Mouse (Mus musculus) kidney, postnatal 25 days (tissue): ENCODE data around the gene Nelfa.
"Not testable (repeated sequence)": the region's sequence is repeated elsewhere in the genome, so short reads cannot be mapped to it uniquely, and the experiment has no call there.

ENCODE experiments used
- DNase-seq, 2 experiments: peaks; one replicate each; pipeline ENCODE4 v3.0.0; 2021; ENCODE audit warnings: mixed read lengths in 2 of 2

Nelfa gene

DNA sequence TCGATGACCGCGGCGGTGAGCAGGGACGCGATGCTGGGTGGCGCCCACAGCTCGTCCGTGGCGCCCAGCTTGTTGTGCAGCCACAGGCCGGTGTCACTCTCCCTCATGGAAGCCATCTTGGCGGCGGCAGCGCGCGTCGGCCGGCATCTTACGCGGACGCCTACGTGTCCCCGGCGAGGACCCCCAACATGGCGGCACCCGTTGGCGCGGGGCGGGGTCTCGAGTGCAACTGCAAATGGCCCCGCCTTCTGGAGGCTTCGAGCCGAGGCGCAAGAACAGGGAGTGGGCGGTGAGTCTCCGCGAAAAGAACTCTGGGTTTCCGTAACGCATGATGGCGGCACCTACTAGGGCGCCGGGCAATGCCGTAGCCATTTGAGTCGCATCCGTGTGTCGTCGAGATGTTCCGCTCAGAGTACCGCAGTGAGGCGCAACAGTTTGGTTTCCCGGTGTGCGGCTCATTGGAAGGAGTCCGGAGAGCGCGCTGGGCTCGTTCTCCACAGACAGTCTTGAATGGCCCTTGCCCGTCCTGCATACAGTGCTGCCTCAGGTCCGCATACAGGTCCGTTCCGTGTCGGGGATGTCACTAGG lies at the start of gene Nelfa:
Nelfa (minus strand) TSS at position 294 of the 588 bp plus-strand sequence.
- peak; percentile 99 for DNase-seq

DNA sequence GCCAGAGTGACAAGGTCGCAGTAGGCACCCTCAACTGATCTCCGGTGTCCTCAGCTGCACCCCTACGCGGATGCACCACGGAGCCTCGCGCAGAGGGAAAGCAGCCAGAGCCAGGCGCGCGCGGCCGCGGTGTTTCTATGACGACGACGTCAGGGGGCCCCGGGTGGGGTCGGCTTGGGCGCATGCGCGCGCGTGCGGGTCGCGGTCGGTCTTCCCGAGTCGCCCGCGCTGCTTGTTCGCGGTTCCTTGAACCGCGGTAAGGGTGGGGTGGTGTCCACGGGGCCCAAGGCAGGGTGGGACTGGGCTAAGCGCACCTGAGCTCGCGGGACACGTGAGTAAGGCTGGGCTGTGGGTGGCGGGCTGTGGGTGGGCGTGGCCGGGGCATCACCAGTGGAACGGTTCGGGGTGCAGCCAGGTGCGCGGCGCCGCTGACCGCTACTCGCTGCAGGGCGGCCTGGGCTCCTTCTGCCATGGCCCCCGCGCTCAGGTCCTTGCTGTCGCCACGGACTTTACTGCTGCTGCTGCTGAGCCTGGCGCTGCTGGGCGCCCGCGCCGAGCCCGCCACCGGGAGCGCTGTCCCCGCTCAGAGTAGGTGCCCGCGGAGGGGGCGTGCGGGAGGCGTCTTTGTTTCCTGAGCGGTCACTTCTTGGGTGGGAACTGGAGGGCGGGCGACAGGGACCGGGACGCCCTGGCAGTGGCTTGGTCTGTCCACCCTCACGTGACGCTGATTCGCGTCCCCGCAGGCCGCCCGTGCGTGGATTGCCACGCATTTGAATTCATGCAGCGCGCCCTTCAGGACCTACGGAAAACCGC lies 47.3 kb upstream of the Nelfa start, which contains the start of gene Gm1673:
Gm1673 (plus strand) TSS at position 125 of the 813 bp plus-strand sequence.
- DNase-seq = peak; percentile 68 to 84

DNA sequence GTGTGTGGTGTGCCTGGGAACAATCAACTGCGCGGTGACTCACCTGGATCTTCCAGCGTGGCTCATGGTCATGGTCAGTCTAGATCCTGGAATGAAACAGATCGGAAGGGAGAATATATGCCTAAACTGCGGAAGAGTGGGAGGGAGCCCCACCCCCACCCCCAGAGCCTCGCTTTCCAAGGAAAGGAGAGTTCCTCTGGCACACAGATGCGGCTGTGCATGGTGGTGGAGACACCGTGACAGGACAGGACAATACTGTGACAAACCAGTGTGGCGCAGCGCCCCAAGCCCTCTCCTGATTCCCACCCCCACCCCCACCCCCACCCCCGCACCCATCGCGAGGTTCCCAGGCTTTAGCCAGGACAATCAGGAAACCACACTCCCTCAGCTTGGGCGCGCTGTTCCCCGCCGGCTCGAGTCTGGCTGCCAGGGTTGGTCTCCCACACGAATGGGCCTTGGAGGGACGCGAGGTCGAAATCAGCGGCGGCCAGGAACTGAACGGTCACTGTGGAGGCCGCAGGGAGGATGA lies 46.6 kb upstream of the Nelfa start:
- no peak for DNase-seq

DNA sequence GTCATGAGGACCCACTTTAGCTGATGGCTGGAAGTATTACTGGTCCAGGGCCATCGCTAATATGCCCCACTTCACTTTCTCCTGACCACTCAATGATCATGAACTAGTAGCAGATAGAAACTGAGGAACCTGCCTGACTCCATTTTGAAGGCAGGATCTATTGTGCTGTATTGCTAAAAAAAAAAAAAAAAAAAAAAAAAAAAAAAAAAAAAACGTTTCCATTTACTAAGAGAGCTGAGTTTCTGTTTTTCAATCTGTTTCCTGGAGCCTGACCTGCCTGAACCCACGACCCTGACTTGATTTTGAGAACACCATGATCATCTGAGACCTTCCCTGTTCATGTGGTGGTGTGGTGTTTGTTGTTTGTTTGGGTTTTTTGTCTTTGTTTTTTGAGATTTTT lies 40.1 kb upstream of the Nelfa start:
- no peak for DNase-seq

DNA sequence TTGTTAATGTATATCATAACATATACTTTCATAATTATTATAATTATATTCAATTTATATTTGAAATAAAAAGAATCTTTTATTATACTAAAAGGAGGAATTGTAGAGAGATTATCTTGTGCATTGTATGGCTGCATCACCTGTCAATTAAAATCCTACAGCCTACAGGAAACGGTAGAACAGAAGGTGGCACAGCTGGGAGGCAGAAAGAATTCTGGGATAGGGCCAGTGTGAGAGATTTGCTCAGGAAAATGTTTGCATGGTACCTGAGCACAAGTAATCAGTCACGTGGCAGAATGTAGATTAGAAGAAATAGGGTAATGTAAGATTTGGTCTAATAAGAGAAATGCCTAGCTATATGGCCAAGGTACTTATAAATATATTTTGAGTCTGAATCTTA lies 38.5 kb upstream of the Nelfa start:
- no peak for DNase-seq

DNA sequence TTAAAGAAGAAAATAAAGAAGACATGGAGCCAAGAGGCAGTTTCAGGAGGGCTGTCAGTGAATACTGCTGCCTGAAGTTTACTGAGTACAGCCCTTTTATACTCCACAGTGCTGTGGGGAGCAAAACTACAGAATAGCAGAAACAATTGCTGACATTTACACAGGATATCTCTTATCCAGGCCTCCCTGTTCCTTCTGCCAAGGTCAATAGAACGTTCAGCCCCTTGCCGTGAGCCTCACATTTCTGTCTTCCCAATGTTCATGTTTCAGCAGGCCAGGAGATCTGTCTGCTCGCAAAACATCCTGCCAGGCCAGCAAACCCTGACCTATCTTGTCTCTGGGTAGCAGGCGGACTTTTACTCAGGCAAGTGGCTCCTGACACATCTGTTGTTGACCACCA lies 23.2 kb upstream of the Nelfa start:
- DNase-seq = no peak

DNA sequence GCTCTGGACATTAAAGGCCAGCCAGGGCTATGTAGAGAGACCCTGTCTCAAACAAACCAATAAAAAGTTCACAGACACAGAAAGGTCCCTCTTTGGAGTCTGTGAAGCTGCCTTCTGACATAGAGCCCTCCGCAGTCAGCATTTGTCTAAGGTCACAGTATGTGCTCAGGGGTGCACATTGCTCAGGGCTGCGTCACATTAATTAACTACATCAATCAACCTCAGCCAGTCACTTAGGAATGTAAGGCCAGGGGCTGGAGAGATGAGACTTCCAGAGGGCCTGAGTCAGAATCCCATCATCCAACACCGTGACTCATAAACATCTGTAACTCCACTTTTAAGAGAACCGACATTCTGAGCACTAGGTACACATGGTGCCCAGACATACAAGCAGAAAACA lies 19.7 kb upstream of the Nelfa start:
- DNase-seq = no peak

DNA sequence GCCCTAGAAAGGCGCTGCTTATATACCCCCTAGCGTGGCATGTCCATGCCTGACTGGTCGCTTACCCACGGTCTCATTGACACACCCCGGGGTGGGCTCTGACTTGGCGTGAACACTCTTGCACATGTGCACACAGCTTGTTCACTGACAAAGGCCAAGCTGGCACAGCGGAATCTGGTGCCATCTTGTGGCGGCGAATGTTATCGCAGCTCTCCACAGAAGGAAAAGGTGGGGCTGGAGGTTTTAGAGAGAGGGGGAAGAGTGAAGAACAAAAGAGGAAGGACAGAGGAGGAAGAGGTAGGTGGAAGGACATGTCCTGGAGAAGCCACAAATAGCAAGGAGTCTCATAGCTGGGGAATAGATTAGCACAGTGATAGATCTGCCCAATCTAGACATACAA lies 18.1 kb upstream of the Nelfa start:
- DNase-seq = peak; percentile 65 to 71

DNA sequence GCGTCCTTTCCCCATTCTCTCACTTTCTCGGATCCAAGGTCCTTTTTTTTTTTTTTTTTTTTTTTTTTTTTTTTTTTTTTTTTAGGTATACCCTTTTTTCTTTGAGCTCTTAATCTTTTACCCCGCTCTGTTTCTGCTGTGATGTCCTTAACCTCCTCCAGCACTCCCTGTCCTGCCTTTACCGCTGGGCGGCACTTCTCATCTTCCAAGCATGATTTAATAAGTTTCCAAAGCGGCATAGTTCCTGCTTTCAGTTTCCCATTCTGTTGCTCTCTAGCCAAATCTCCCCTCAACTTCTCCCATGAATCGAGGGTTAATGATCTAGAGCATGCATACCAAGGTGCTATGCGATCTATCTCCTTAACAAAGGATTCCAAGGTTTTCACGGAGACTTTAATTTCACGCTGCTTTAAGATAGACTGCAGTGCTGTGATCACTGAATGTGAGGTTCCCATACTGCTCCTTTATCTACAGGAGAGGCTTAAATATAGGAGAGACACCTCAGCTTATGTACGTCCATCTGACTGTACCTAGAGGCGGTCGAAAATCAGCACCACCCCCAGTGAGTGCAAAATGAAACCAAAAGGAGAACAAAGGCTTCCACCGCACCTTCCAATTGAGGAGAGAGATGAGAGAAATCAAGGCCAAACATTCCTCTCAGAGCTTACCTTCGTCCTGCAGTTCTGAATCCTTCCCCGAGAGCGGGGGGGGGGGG lies 17.4 kb upstream of the Nelfa start:
- no peak for DNase-seq

DNA sequence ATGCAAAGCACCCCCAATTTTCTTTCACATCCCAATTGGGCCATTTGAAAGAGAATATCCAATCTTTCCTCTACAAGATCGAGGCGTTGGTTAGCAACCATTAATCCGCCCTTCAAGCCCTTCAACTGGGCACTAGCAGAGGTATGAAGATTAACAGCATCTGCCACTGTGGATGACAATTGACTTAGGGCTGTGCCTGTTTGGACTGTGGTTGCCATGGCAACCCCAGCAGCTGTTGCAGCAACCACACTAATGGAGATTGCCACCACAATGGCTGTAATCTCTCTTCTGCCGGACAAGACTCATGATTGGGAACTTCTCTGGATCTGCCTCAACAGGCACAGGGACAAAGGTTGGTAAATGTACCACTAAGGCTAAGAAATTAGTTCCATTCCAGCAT lies 12.1 kb upstream of the Nelfa start:
- no peak for DNase-seq

DNA sequence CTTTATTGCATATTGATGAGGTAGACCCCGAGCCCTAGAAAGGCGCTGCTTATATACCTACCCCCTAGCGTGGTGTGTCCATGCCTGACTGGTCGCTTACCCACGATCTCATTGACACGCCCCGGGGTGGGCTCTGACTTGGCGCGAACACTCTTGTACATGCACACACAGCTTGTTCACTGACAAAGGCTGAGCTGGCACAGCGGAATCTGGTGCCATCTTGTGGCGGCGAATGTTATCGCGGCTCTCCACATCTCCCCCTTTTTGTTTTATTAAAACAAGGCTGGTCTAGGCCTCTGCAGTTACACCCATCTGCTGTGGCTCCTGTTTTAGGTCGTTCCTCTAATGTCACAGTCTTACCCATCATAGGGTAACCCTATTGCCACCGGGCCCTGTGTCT lies 10.8 kb upstream of the Nelfa start:
- not testable (repeated sequence) for DNase-seq

DNA sequence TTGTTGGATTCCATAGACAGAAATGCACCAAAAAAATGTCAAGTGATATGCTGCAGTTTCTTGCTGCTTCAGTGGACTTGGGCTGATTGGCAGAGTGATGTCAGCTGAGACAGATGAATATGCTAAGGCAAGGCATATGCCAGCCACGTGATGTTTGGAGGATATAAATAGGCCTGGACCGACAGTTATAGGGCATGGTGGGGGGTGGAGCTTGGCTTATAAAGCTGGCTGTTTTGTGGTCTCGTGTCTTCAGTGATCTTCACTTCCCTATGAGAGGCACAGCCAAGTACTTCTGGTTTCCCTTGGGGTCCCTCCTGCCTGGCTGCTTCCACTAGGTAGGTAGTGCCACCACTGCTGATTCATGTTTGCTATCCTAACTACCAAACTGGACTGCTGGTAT lies 2.2 kb upstream of the Nelfa start:
- no peak for DNase-seq

DNA sequence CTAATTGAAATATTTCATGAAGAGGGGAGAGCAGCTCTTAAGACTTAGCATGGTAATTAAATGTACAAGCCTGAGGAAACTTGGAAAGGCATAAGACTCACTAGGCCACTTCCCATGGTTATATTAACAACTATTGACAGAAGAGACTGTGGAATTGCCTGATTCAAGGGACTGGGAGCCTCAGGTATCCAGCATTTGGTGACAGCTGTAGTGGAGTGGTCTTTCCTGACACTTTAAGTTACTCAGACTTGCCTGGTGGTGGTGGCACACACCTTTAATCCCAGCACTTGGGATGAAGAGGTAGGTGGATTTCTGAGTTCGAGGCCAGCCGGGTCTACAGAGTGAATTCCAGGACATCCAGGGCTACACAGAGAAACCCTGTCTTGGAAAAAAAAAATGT lies 1.0 kb upstream of the Nelfa start:
- no peak for DNase-seq

DNA sequence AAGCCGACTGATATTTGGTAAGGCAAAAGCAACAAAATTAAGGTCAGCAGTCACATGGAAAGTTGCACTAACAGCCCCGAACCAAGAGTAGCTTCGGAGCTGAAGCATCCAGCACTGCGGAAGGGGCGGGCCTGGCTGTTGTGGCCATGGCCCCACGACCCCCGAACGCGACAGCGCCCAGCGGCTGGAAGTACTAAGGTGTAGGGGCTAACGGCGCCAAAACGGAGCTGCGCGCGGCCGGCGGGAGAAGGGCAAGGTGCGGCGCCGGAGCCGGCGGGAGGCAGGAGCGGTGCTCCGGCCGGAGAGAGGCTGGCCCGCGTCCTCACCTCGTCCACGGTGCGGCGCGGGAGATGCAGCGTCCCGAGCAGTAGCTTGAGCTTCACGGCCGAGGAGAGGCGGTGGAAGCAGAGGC lies 507 bp downstream of the Nelfa start:
- peak; percentile 59 to 70 for DNase-seq

DNA sequence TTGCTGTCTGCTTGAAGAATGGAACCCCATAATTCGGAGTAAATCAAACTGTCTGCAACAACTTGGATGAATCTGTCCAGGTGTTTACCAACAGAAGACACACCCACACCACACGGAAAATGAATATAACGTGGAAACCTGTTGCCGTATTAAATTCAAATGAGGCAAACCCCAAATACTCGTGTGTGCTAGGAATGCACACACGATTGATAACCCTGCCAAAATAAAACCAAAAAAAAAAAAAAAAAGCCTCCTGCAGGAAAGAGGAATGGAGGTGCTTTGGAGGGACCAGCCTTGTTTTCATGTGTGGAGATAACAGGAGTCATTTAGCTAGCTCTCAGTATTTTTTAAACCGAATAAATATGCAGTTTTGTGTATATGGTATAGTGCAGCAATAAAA lies 1.3 kb downstream of the Nelfa start:
- no peak for DNase-seq

DNA sequence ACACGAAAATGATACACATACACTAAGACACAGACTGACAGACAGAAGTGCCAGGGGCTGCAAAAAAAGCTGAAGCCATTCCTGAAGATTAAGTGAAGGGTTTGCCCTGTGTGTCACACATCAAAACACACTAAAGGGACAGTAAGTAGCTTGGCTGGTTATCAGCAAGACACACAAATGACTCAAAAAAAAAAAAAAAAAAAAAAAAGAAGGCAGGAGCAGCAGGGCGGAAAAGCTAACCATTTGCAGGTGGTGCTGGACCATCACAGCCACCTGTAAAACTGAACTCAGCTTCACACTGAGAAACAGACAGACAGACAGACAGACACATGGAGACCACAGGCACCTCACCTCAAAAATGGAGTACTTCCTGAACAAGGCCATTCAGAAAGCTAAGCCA lies 2.1 kb downstream of the Nelfa start:
- DNase-seq = no peak

DNA sequence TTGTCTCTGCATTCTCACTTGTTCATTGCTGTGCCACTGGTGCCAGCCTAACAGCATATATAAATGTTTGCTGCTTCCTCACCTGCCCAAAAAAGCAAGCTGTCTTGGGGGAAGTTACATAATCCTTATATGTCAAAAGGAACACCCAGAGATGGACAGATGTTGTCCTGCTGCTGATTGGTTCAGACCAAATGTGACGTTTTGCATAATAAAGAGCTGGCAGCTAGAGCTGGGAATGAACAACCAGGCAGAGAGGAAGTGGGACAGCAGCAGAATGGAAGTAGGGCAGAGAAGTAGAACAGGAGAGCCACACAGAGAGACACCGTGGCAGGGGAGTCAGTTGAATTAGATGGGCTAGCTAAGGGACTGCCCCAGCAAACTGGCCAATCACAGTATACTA lies 3.8 kb downstream of the Nelfa start:
- DNase-seq = no peak

DNA sequence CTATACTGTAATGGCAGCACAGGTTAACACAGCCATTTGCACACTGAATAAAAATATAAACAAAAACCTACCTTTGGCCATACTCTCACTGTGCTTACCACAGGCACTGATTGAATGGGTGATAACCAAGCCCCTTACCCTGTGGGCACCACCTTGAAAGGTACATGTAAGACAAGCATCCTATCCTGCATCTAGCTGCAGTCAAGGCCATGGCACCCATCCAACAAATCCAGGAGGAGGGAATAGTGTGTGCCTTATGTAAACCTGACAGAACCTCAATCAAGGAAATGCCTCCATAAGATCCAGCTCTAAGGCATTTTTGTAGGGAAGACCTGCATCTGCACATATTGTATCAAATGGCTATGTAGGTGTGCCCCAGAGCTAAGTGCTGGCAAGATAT lies 10.0 kb downstream of the Nelfa start:
- no peak for DNase-seq

DNA sequence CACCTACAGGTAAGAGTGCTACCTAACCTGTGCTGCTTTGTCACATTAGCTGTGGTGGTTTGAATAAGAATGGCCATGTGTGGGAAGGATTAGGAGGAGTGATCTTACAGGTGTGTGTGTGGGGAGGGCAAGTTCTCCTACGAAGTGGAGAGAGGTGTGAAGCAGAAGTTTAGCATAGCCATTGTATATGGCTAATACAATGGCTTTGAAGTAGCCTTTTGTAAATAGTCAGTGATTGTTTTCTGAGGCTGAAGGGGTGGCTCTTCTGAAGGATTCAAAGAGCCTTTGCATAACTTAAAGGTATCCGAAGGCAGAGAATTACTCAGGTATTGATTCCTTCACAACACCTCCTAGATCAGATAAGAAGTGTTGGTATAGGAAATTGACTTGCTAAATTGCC lies 13.6 kb downstream of the Nelfa start:
- no peak for DNase-seq

DNA sequence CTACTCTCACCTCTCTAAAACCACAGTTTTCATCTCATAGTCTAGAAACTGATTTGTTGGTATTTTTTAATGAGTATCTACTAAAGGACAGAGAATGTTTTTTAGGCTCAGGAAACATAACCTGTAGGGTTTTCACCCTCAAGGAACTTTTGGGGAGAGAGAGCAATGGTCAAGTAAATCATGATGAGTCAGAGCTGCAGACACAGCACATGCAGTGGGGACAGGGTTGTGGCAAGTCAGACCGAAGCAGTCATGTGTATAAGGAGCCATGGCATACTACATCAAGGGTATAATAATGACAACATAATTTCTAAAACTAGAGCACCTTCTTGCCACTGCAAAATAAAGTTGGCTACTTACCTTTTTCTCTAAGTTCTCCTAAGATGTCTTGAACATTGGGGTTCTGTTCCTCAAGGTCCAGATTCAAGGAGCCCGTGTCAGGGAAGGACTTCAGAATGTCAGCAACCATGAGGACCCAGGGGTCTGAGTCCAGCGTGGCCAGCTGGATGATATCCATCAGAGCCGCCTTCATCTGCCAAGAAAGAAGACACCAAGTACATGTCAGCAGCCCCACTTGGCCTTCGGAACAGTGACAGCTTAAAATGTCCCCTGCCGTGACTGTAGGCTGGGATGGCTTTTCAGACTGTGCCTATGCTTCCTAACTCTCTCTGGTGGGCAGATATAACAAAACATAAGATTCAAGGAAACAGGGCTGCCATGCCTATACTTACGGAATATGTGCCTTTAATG lies 14.6 kb downstream of the Nelfa start:
- no peak for DNase-seq

DNA sequence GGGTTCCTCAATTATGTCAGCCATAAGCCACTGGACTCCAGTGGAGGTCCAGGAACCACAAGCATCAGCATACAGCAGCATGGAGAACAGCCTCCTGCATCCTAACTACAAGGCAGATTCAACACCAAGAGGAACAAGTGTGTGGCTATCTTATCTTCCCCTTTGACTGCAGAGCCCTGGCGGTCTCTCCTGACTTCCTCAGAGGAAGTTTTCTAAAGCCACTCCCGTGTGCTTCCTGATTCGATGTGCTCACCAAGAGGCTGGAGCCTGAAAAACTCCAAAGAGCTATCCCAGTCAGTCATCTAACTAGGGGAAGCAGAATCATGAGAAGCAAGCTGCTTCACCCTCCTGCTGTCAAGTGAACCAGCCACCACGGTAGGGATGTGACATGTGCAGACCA lies 15.3 kb downstream of the Nelfa start:
- DNase-seq = no peak

DNA sequence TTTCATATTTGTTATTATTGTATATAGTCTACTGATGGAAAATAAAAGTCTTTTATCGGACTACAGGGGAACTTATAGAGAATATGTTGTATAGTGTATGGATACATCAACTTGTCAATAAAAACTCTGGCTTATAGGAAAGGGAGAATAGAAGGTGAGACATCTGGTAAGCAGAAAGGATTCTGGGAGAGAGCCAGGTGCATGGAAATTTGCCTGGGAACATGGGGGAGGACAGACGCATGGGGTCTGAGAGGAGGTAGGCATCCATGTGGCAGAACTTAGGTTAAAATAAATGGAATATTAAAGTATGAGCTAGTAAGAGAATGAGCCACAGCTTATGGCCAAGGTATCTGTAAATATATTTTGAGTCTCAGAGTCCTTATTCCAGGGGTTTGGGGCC lies 16.2 kb downstream of the Nelfa start:
- DNase-seq = no peak

DNA sequence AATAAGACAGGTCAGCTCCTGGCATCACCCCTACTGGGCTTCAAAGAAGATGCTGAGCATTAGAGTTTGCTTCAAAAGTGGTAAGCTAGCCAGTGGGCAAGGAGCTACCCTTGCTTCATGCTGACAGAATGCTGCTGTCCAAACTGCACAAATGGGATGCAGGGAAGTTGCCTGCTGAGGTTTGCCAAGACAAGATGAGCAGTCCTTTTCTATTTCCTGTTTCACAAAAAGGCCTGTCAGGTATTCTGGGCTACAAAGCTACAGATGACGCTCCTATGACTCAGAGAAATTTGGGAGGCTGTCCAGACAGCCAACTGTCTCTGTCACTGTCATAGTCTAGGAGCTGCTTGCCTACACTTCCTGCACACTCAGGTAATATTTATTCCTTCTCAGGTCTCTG lies 16.7 kb downstream of the Nelfa start:
- DNase-seq = no peak
